ENCODE assay signal across 8 mouse cellular contexts in genomic region chr1:131139102-131140095, GRCm38 (mm10). TPM values are rescaled to one million over a fixed set of nuclear protein-coding genes. Genes with fewer than 3 reads are reported as not detected.
DNase-seq lines count a peak whose midpoint lies in the region; ATAC-seq lines count a peak whose summit lies in the region.

No protein-coding gene starts in this region.

- no peaks in the 10 kb centered on the region for H3K27me3 ChIP-seq in heart, embryonic 15.5 days

- 0 out of 2 replicates have a peak overlapping the region, but pooled peaks have one; percentile 58 for H3K9ac ChIP-seq in heart, embryonic 15.5 days

- peak overlapping the region; percentile 95; the same call in 1 of the 2 replicates for H3K4me3 ChIP-seq in heart, embryonic 15.5 days

- H3K9me3 ChIP-seq in heart, embryonic 15.5 days (replicated peaks) = no peaks in the 10 kb centered on the region

- no peak for DNase-seq in heart, postnatal 36 days
- peak; percentile 77 for DNase-seq in c-Kit-positive CD71-positive TER-119-negative erythroid progenitor cells, embryonic 14.5 days (ENCODE audit: low read depth)
- peak; percentile 68 for DNase-seq in induced T-regulatory cell, adult 2 months (ENCODE audit: low read depth)
- no peak for DNase-seq in thymus, postnatal 25 days
- DNase-seq in frontal cortex, postnatal 10 days (ENCODE audit: low spot score in 2 of 2) = no peak
- DNase-seq in urinary bladder, postnatal 25 days (ENCODE audit: low spot score) = no peak

- peak overlapping the region; percentile 86; the same call in 1 of the 2 replicates for H3K27ac ChIP-seq in heart, embryonic 15.5 days

- H3K4me2 ChIP-seq in heart, embryonic 15.5 days = peak overlapping the region; percentile 95

- H3K36me3 ChIP-seq in heart, embryonic 15.5 days = no peaks in the 10 kb centered on the region

- intact Hi-C loops in heart, postnatal 36 days (cut with DNase I) = loop anchor here (5.0 kb wide), 1 partner anchor 152 kb away; no protein-coding TSS in a partner anchor

- 71% methylated on average over 11 of the region's 11 CpGs for WGBS in heart, embryonic 15.5 days

- H3K4me1 ChIP-seq in heart, embryonic 15.5 days (replicated peaks) = peaks cover 9% of the 10 kb centered on the region; the same call in 1 of the 2 replicates

- ATAC-seq in heart, embryonic 15.5 days (replicated peaks; ENCODE audit: insufficient number of reproducible peaks, insufficient read depth, low FRiP score, low read depth) = no peak
- peak; percentile 4; the same call in 1 of the 2 replicates for ATAC-seq in megakaryocyte progenitor cell, adult 5-6 weeks (replicated peaks; ENCODE audit: poor library complexity)

RNA-seq across cellular contexts. Expression of gene Dyrk3, which starts 1.3 kb away (rescaled TPM):
- polyA plus RNA-seq in heart, embryonic 15.5 days (2015; fragmentation: Nextera tagmentation; extraction: Ambion mirVana) = 1.7 and 2.5 TPM in 2 replicates
- total RNA-seq in heart, postnatal 36 days (2021) = under 1 TPM; 0.14 to 0.33 TPM
- total RNA-seq in megakaryocyte progenitor cell, adult 5-6 weeks (2015) = 6.4 and 7.9 TPM in 2 replicates
- total RNA-seq in megakaryocyte progenitor cell, adult 5-6 weeks (2017) = 4.0 and 5.7 TPM in 2 replicates

RNA-seq across cellular contexts. Expression of gene Eif2d, which starts 13.6 kb away (rescaled TPM):
- 41.2 and 47.9 TPM in 2 replicates for polyA plus RNA-seq in heart, embryonic 15.5 days (2015; fragmentation: Nextera tagmentation; extraction: Ambion mirVana)
- 10 to 100 TPM; 34.0 to 39.3 TPM for total RNA-seq in heart, postnatal 36 days (2021)
- 36.9 and 37.6 TPM in 2 replicates for total RNA-seq in megakaryocyte progenitor cell, adult 5-6 weeks (2015)
- 29.7 and 34.0 TPM in 2 replicates for total RNA-seq in megakaryocyte progenitor cell, adult 5-6 weeks (2017)

RNA-seq across cellular contexts. Expression of gene Mapkapk2, which starts 41.8 kb away (rescaled TPM):
- polyA plus RNA-seq in heart, embryonic 15.5 days (2015; fragmentation: Nextera tagmentation; extraction: Ambion mirVana) = 57.5 and 69.4 TPM in 2 replicates
- 100 to 1,000 TPM; 292 to 300 TPM for total RNA-seq in heart, postnatal 36 days (2021)
- total RNA-seq in megakaryocyte progenitor cell, adult 5-6 weeks (2015) = 196 and 217 TPM in 2 replicates
- total RNA-seq in megakaryocyte progenitor cell, adult 5-6 weeks (2017) = 196 and 233 TPM in 2 replicates

Comparison
In these comparisons a context has a peak if more than half of its experiments do, and no peak if none do; other contexts are left out.
1. DNase-seq: peak in c-Kit-positive CD71-positive TER-119-negative erythroid progenitor cells, embryonic 14.5 days (single experiment) and induced T-regulatory cell, adult 2 months (single experiment); none in heart, postnatal 36 days (0 of 2), thymus, postnatal 25 days (single experiment), frontal cortex, postnatal 10 days (0 of 2) and urinary bladder, postnatal 25 days (single experiment).